Mouse (Mus musculus): ENCODE measurements around the gene Arid1b.

DNA sequence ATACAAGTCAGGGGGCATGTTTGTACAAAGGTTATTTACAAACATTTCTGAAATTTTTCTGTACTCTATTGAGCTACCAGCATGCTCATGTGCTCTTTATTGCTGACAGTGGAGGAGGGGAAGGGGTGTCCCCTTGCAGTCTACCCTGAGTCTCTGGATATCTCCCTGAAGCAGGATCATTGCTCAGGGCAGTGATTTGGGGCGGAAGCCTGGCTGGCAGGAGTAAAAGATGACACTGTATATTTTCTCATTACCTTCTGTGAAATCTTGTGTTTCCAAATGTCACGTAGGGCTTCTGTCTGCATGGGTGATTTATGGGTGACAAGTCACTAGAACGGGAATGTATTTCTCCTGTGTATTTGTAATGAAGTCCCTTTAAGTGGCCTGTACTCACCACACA is 18.0 kb downstream of the Arid1b start:
- TF ChIP-seq CTCF (IDR thresholded peaks at IDR 0.05) (no peak), EP300 (IDR thresholded peaks at IDR 0.05) (no peak)

Data from lung, postnatal 0 days (tissue).